Mouse (Mus musculus) small intestine, adult 2 months (tissue): ENCODE results near the gene Cd101.

Experiments
- CTCF ChIP-seq: fragments of 200-500 bp; IDR thresholded peaks from 2 replicates; pipeline ENCODE4 v1.5.1; 2012; ENCODE audit warnings: low read depth, mild to moderate bottlenecking, control low read depth, inconsistent platforms, low read length, moderate library complexity, mixed read lengths; ENCODE audit not compliant: insufficient replicate concordance, insufficient read length; ENCODE audit errors: extremely low read depth
- POLR2A ChIP-seq: fragments of 200-500 bp; IDR thresholded peaks from 2 replicates; pipeline ENCODE4 v1.6.1; 2012; ENCODE audit warnings: low read depth, mild to moderate bottlenecking, control low read depth, inconsistent platforms, low read length, moderate library complexity

DNA sequence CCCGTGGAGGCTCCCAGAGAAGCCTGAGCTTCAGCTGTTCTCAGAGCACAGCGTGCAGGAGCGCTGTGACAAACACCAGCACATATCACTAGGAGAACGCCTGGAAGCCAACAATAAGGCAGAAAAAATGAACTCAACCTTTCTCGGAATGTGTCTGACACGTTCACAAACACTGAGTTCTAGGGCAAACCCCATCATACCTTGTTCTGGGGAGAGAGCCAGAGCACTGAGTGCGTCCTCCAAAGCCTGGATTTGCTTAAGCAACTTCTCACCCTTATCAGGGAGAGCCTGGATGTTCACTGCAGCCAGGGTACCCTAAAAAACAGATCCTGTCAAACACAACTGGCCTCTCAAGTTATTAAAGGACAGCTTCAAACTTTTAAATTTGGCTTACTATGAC lies 67.9 kb downstream of the Cd101 start:
- TF ChIP-seq CTCF (no peak), POLR2A (no peak)
